In the genomic region with DNA sequence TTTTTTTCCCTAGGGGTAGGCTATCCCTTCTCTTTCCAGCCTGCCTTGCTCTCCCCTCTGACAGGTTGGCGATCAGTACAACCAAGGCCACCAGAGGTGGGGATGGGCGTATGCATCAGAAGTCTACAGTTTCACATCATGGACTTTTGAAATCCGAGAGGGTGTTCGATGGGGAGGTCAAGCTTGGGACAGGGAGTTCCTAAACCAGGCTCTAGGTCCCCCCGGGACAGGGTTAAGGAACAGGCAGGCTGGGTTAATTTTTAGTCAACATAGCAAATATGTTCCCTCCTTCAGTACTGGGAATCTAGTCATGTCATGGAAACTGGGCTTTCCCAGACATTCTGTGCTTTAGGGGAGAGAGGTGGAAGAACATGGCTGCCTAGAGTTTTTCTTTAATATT, we compare ENCODE assay signal across 13 mouse cellular contexts. TPM values are rescaled to one million over a fixed set of nuclear protein-coding genes. Genes with fewer than 3 reads are reported as not detected.
DNase-seq lines count a peak whose midpoint lies in the region; ATAC-seq and TF ChIP-seq lines count a peak whose summit lies in the region.
"Had no signal": no experiment of that assay in that cellular context is flagged by ENCODE, and none has a peak within 500 bp of the region (broad histone marks: within the 10 kb centered on the region; RNA-seq: fewer than 3 reads in every experiment).

No protein-coding gene starts in this region.

- no peak overlapping the region for H3K9ac ChIP-seq in hindbrain, embryonic 12.5 days
- H3K9ac ChIP-seq in hindbrain, embryonic 13.5 days, result no peak overlapping the region
- H3K9ac ChIP-seq in embryonic facial prominence, embryonic 15.5 days, result 0 out of 2 replicates have a peak overlapping the region, but pooled peaks have one; percentile 9
- H3K9ac ChIP-seq in kidney, embryonic 14.5 days (ENCODE audit: low read depth, low read length), result no peak overlapping the region
- H3K9ac ChIP-seq in liver, embryonic 13.5 days, result no peak overlapping the region
- H3K9ac ChIP-seq in midbrain, embryonic 13.5 days (replicated peaks), result no peak overlapping the region
- H3K9ac ChIP-seq in forebrain, postnatal 0 days, result no peak overlapping the region

- WGBS in hindbrain, embryonic 12.5 days, result 76% methylated on average over 5 of the region's 5 CpGs
- WGBS in hindbrain, embryonic 13.5 days, result 86% methylated on average over 5 of the region's 5 CpGs
- 47% methylated on average over 5 of the region's 5 CpGs for WGBS in embryonic facial prominence, embryonic 15.5 days
- WGBS in kidney, embryonic 14.5 days, result 25% methylated on average over 5 of the region's 5 CpGs
- 64% methylated on average over 5 of the region's 5 CpGs for WGBS in liver, embryonic 13.5 days (ENCODE audit: insufficient replicate concordance)
- WGBS in midbrain, embryonic 13.5 days, result 92% methylated on average over 5 of the region's 5 CpGs
- WGBS in forebrain, postnatal 0 days, result 88% methylated on average over 5 of the region's 5 CpGs

- H3K9me3 ChIP-seq in hindbrain, embryonic 12.5 days (replicated peaks), result no peaks in the 10 kb centered on the region
- H3K9me3 ChIP-seq in hindbrain, embryonic 13.5 days, result no peaks in the 10 kb centered on the region
- no peaks in the 10 kb centered on the region for H3K9me3 ChIP-seq in embryonic facial prominence, embryonic 15.5 days (replicated peaks)
- H3K9me3 ChIP-seq in kidney, embryonic 14.5 days (ENCODE audit: control insufficient read depth, low read length), result no peaks in the 10 kb centered on the region
- no peaks in the 10 kb centered on the region for H3K9me3 ChIP-seq in liver, embryonic 13.5 days (replicated peaks)
- H3K9me3 ChIP-seq in midbrain, embryonic 13.5 days, result no peaks in the 10 kb centered on the region
- H3K9me3 ChIP-seq in forebrain, postnatal 0 days (ENCODE audit: low read length), result no peaks in the 10 kb centered on the region

- H3K36me3 ChIP-seq in hindbrain, embryonic 12.5 days, result peaks cover 15% of the 10 kb centered on the region
- H3K36me3 ChIP-seq in hindbrain, embryonic 13.5 days, result peaks cover 6% of the 10 kb centered on the region
- peaks cover 16% of the 10 kb centered on the region for H3K36me3 ChIP-seq in embryonic facial prominence, embryonic 15.5 days
- H3K36me3 ChIP-seq in kidney, embryonic 14.5 days (ENCODE audit: control insufficient read depth, insufficient read depth, low read length), result peaks cover 24% of the 10 kb centered on the region
- peaks cover 25% of the 10 kb centered on the region for H3K36me3 ChIP-seq in liver, embryonic 13.5 days
- peaks cover 12% of the 10 kb centered on the region for H3K36me3 ChIP-seq in midbrain, embryonic 13.5 days
- H3K36me3 ChIP-seq in forebrain, postnatal 0 days (ENCODE audit: insufficient read depth), result peaks cover 7% of the 10 kb centered on the region; the same call in 1 of the 2 replicates

- DNase-seq in liver, embryonic 13.5 days, result no peak
- no peak for DNase-seq in embryo, embryonic 10.5 days (ENCODE audit: low spot score)
- DNase-seq in forebrain, postnatal 0 days, result no peak
- DNase-seq: adrenal gland, postnatal 10 days; cerebellum, postnatal 14 days; thymus, postnatal 25 days had no signal

- H3K4me2 ChIP-seq in hindbrain, embryonic 12.5 days (replicated peaks), result peak overlapping the region; percentile 19
- H3K4me2 ChIP-seq in hindbrain, embryonic 13.5 days, result no peak overlapping the region
- H3K4me2 ChIP-seq in embryonic facial prominence, embryonic 15.5 days (replicated peaks), result peak overlapping the region; percentile 49
- peak overlapping the region; percentile 32 for H3K4me2 ChIP-seq in kidney, embryonic 14.5 days (replicated peaks; ENCODE audit: low read depth, low read length)
- H3K4me2 ChIP-seq in liver, embryonic 13.5 days, result peak overlapping the region; percentile 45
- no peak overlapping the region for H3K4me2 ChIP-seq in midbrain, embryonic 13.5 days (replicated peaks)
- no peak overlapping the region for H3K4me2 ChIP-seq in forebrain, postnatal 0 days (ENCODE audit: low read depth)

- TF ChIP-seq CTCF in forebrain, postnatal 0 days (IDR thresholded peaks at IDR 0.05; ENCODE audit: low read depth), result no peak

- no peak overlapping the region for H3K27ac ChIP-seq in hindbrain, embryonic 12.5 days
- no peak overlapping the region for H3K27ac ChIP-seq in hindbrain, embryonic 13.5 days
- H3K27ac ChIP-seq in embryonic facial prominence, embryonic 15.5 days (replicated peaks), result peak overlapping the region; percentile 85
- no peak overlapping the region for H3K27ac ChIP-seq in kidney, embryonic 14.5 days (ENCODE audit: low read depth, low read length)
- peak overlapping the region; percentile 78 for H3K27ac ChIP-seq in liver, embryonic 13.5 days
- no peak overlapping the region for H3K27ac ChIP-seq in midbrain, embryonic 13.5 days
- no peak overlapping the region for H3K27ac ChIP-seq in forebrain, postnatal 0 days (ENCODE audit: low read depth, low read length)
- H3K27ac ChIP-seq: left cerebral cortex, adult 2 months had no signal

- no peaks in the 10 kb centered on the region for H3K27me3 ChIP-seq in hindbrain, embryonic 12.5 days
- no peaks in the 10 kb centered on the region for H3K27me3 ChIP-seq in hindbrain, embryonic 13.5 days
- no peaks in the 10 kb centered on the region for H3K27me3 ChIP-seq in embryonic facial prominence, embryonic 15.5 days
- H3K27me3 ChIP-seq in kidney, embryonic 14.5 days (ENCODE audit: control insufficient read depth, insufficient read depth, low read length), result no peaks in the 10 kb centered on the region
- H3K27me3 ChIP-seq in liver, embryonic 13.5 days, result peaks cover 48% of the 10 kb centered on the region
- no peaks in the 10 kb centered on the region for H3K27me3 ChIP-seq in midbrain, embryonic 13.5 days
- H3K27me3 ChIP-seq in forebrain, postnatal 0 days (ENCODE audit: insufficient read depth, low read length), result no peaks in the 10 kb centered on the region

- H3K4me1 ChIP-seq in hindbrain, embryonic 12.5 days, result peaks cover 64% of the 10 kb centered on the region
- H3K4me1 ChIP-seq in hindbrain, embryonic 13.5 days (replicated peaks), result peaks cover 62% of the 10 kb centered on the region
- peaks cover 66% of the 10 kb centered on the region for H3K4me1 ChIP-seq in embryonic facial prominence, embryonic 15.5 days
- peaks cover 60% of the 10 kb centered on the region for H3K4me1 ChIP-seq in kidney, embryonic 14.5 days (ENCODE audit: control insufficient read depth, insufficient read depth, low read length)
- H3K4me1 ChIP-seq in liver, embryonic 13.5 days (replicated peaks), result peaks cover 62% of the 10 kb centered on the region
- H3K4me1 ChIP-seq in midbrain, embryonic 13.5 days (replicated peaks), result peaks cover 35% of the 10 kb centered on the region
- H3K4me1 ChIP-seq in forebrain, postnatal 0 days (ENCODE audit: insufficient read depth), result no peaks in the 10 kb centered on the region

- ATAC-seq in hindbrain, embryonic 12.5 days (ENCODE audit: low FRiP score), result no peak
- ATAC-seq in hindbrain, embryonic 13.5 days (ENCODE audit: low FRiP score), result no peak
- no peak for ATAC-seq in embryonic facial prominence, embryonic 15.5 days (ENCODE audit: insufficient number of reproducible peaks, low FRiP score, low TSS enrichment, low read depth)
- ATAC-seq in kidney, embryonic 14.5 days (ENCODE audit: low FRiP score, low TSS enrichment), result no peak
- peak; percentile 52 for ATAC-seq in liver, embryonic 13.5 days (ENCODE audit: low read depth)
- no peak for ATAC-seq in midbrain, embryonic 13.5 days
- no peak for ATAC-seq in forebrain, postnatal 0 days

- no peak overlapping the region; the same call in 1 of the 2 replicates for H3K4me3 ChIP-seq in hindbrain, embryonic 12.5 days
- no peak overlapping the region for H3K4me3 ChIP-seq in hindbrain, embryonic 13.5 days
- peak overlapping the region; percentile 69 for H3K4me3 ChIP-seq in embryonic facial prominence, embryonic 15.5 days (replicated peaks)
- H3K4me3 ChIP-seq in kidney, embryonic 14.5 days (ENCODE audit: low read length), result no peak overlapping the region; the same call in 1 of the 2 replicates
- H3K4me3 ChIP-seq in liver, embryonic 13.5 days (replicated peaks), result peak overlapping the region; percentile 21; the same call in 1 of the 2 replicates
- no peak overlapping the region for H3K4me3 ChIP-seq in midbrain, embryonic 13.5 days (replicated peaks)
- no peak overlapping the region for H3K4me3 ChIP-seq in forebrain, postnatal 0 days (ENCODE audit: low read depth, low read length)
- H3K4me3 ChIP-seq: left cerebral cortex, adult 2 months had no signal

RNA-seq across cellular contexts. Expression of gene Igfbp4, which starts 3.3 kb away (rescaled TPM):
- 428 and 445 TPM in 2 replicates for polyA plus RNA-seq in hindbrain, embryonic 12.5 days (2016; fragmentation: Nextera tagmentation; extraction: Ambion mirVana)
- 194 and 196 TPM in 2 replicates for polyA plus RNA-seq in hindbrain, embryonic 13.5 days (2015; fragmentation: Nextera tagmentation; extraction: Ambion mirVana)
- polyA plus RNA-seq in embryonic facial prominence, embryonic 15.5 days (2015; fragmentation: Nextera tagmentation; extraction: Ambion mirVana), result 1,352 and 1,417 TPM in 2 replicates
- 421 and 542 TPM in 2 replicates for polyA plus RNA-seq in kidney, embryonic 14.5 days (2014; fragmentation: Nextera tagmentation; extraction: Ambion mirVana)
- 168 and 194 TPM in 2 replicates for polyA plus RNA-seq in liver, embryonic 13.5 days (2015; fragmentation: Nextera tagmentation; extraction: Ambion mirVana)
- polyA plus RNA-seq in midbrain, embryonic 13.5 days (2015; fragmentation: Nextera tagmentation; extraction: Ambion mirVana), result 120 and 125 TPM in 2 replicates
- 99.0 and 102 TPM in 2 replicates for total RNA-seq in forebrain, postnatal 0 days (2014; rRNA removed)
- 128 and 142 TPM in 2 replicates for polyA plus RNA-seq in forebrain, postnatal 0 days (2015; fragmentation: Nextera tagmentation; extraction: Ambion mirVana)

RNA-seq across cellular contexts. Expression of gene Top2a, which starts 20.3 kb away (rescaled TPM):
- polyA plus RNA-seq in hindbrain, embryonic 12.5 days (2016; fragmentation: Nextera tagmentation; extraction: Ambion mirVana), result 195 and 199 TPM in 2 replicates
- polyA plus RNA-seq in hindbrain, embryonic 13.5 days (2015; fragmentation: Nextera tagmentation; extraction: Ambion mirVana), result 55.7 and 62.2 TPM in 2 replicates
- polyA plus RNA-seq in embryonic facial prominence, embryonic 15.5 days (2015; fragmentation: Nextera tagmentation; extraction: Ambion mirVana), result 162 and 168 TPM in 2 replicates
- polyA plus RNA-seq in kidney, embryonic 14.5 days (2014; fragmentation: Nextera tagmentation; extraction: Ambion mirVana), result 284 and 300 TPM in 2 replicates
- polyA plus RNA-seq in liver, embryonic 13.5 days (2015; fragmentation: Nextera tagmentation; extraction: Ambion mirVana), result 208 and 245 TPM in 2 replicates
- 118 and 125 TPM in 2 replicates for polyA plus RNA-seq in midbrain, embryonic 13.5 days (2015; fragmentation: Nextera tagmentation; extraction: Ambion mirVana)
- 30.2 and 40.7 TPM in 2 replicates for total RNA-seq in forebrain, postnatal 0 days (2014; rRNA removed)
- polyA plus RNA-seq in forebrain, postnatal 0 days (2015; fragmentation: Nextera tagmentation; extraction: Ambion mirVana), result 18.1 and 19.7 TPM in 2 replicates

RNA-seq across cellular contexts. Expression of gene Tns4, which starts 44.8 kb away (rescaled TPM):
- polyA plus RNA-seq in hindbrain, embryonic 12.5 days (2016; fragmentation: Nextera tagmentation; extraction: Ambion mirVana), result 0.32 and 0.36 TPM in 2 replicates
- 0.17 and 0.19 TPM in 2 replicates for polyA plus RNA-seq in hindbrain, embryonic 13.5 days (2015; fragmentation: Nextera tagmentation; extraction: Ambion mirVana)
- polyA plus RNA-seq in embryonic facial prominence, embryonic 15.5 days (2015; fragmentation: Nextera tagmentation; extraction: Ambion mirVana), result 2.7 and 2.8 TPM in 2 replicates
- polyA plus RNA-seq in kidney, embryonic 14.5 days (2014; fragmentation: Nextera tagmentation; extraction: Ambion mirVana), result 0.11 and 0.20 TPM in 2 replicates
- 0.22 and 0.32 TPM in 2 replicates for polyA plus RNA-seq in liver, embryonic 13.5 days (2015; fragmentation: Nextera tagmentation; extraction: Ambion mirVana)
- polyA plus RNA-seq in midbrain, embryonic 13.5 days (2015; fragmentation: Nextera tagmentation; extraction: Ambion mirVana), result 0.10 and 0.16 TPM in 2 replicates
- total RNA-seq in forebrain, postnatal 0 days (2014; rRNA removed), result 0.48 TPM in 1 of 2 replicates, not detected in the other
- polyA plus RNA-seq in forebrain, postnatal 0 days (2015; fragmentation: Nextera tagmentation; extraction: Ambion mirVana), result 0.29 TPM in 1 of 2 replicates, not detected in the other
- total RNA-seq: gastrocnemius, adult 8-10 months had no signal

Comparison
In these comparisons a context has a peak if more than half of its experiments do, and no peak if none do; other contexts are left out.
1. H3K4me2 ChIP-seq: peak in hindbrain, embryonic 12.5 days (single experiment), embryonic facial prominence, embryonic 15.5 days (single experiment), kidney, embryonic 14.5 days (single experiment) and liver, embryonic 13.5 days (single experiment); none in hindbrain, embryonic 13.5 days (single experiment), midbrain, embryonic 13.5 days (single experiment) and forebrain, postnatal 0 days (single experiment).
2. H3K27ac ChIP-seq: peak in embryonic facial prominence, embryonic 15.5 days (single experiment) and liver, embryonic 13.5 days (single experiment); none in hindbrain, embryonic 12.5 days (single experiment), hindbrain, embryonic 13.5 days (single experiment), kidney, embryonic 14.5 days (single experiment), midbrain, embryonic 13.5 days (single experiment) and forebrain, postnatal 0 days (single experiment).
3. H3K4me3 ChIP-seq: peak in embryonic facial prominence, embryonic 15.5 days (single experiment) and liver, embryonic 13.5 days (single experiment); none in hindbrain, embryonic 12.5 days (single experiment), hindbrain, embryonic 13.5 days (single experiment), kidney, embryonic 14.5 days (single experiment), midbrain, embryonic 13.5 days (single experiment) and forebrain, postnatal 0 days (single experiment).